Mouse (Mus musculus): ENCODE measurements at regions not wholly inside any gene's neighbourhood (a gene's known extent, or its start where the extent isn't known, plus 50 kb on each side); places are given as distances from the start of the nearest gene placed in this dataset.

DNA sequence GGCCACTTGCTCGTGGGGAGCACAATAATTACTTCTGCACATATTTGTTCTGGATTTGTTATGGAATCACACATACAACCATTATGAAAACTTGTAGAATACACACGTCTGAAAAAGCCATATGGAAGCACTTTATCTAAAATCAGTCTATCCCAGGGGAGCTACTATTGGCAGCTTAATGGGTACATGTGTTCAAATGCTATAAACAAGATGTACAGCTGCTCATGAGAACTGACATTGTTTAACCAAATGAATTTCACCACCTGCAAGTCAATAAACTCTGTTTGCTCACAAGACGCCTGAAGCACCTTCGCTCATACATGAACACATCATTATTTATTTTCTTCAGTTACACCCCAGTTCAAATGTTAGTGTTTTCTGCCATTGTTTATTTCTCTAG is 199.5 kb upstream of the Stk26 start:
- TF ChIP-seq GATA1 (IDR thresholded peaks at IDR 0.05; ENCODE audit: low read length) (no peak), TAL1 (IDR thresholded peaks at IDR 0.05; ENCODE audit: low read length) (no peak)
